Mouse (Mus musculus) activated CD4-positive, CD25-positive, alpha-beta regulatory T cell (primary cell): ENCODE measurements around the gene Zfp966. TPM values are rescaled to one million over a fixed set of nuclear protein-coding genes. Genes with fewer than 3 reads are reported as not detected.

Experiments used
- polyA plus RNA-seq, 2 experiments: library from polyadenylated mRNA; unstranded; fragments of 100-300 nt; shearing (Covaris generic); gene quantifications; one replicate each; pipeline ENCODE4 v1.2.1; 2017

The Zfp966 gene
- 1 to 10 TPM; 1.5 to 2.9 TPM for polyA plus RNA-seq

GRCm38 (mm10) chr2:175931000-175931399 lies at the start of gene Zfp966:
Zfp966 (minus strand) TSS chr2:175931100.

GRCm38 (mm10) chr2:175965031-175965430 lies 34.1 kb upstream of the Zfp966 start, which contains the start of gene Gm2026:
Gm2026 (plus strand) TSS chr2:175965331.

DNA sequence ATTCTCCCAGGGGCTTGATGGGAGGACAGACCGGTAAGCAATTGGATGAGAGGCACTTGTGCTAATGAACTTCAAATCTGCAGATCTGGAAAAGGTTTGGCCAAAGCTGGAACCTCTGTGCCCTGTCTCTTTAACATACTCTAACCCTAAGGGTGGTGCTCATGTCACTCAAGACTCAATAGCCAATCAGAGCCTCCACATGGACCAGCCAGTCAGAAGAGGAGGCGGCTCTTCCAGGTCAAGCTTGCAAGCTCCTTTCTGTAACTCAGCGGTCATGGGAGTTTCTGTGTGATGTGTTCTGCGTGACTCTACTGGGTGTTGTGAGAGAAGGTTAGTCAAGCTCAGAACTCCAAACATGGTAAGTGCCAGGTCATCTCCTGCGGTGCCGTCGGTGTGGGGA lies 61.9 kb downstream of the Zfp966 start, which contains the start of gene Gm6710:
TSS of gene Gm6710 (plus strand) at position 196 of the 400 bp plus-strand sequence.

Other genes with a start within 250 kb of the Zfp966 start
- gene Zfp969, start 227.5 kb downstream of the Zfp966 start, polyA plus RNA-seq = 1 to 10 TPM in 1 of 2 experiments, not detected in 1; 2.8 TPM
- 10 to 100 TPM in 1 of 2 experiments, 1 to 10 TPM in 1; 9.5 to 10.3 TPM for gene Gm2007, start 189.6 kb downstream of the Zfp966 start, polyA plus RNA-seq
- 1 to 10 TPM in 1 of 2 experiments, under 1 TPM in 1; 0.84 to 2.1 TPM for gene Gm14288, start 130.0 kb downstream of the Zfp966 start, polyA plus RNA-seq
- gene Gm6710, start 61.9 kb downstream of the Zfp966 start, polyA plus RNA-seq = 1 to 10 TPM; 5.0 to 7.8 TPM
- 1 to 10 TPM; 5.0 to 5.9 TPM for gene Gm2026, start 34.2 kb upstream of the Zfp966 start, polyA plus RNA-seq
- under 1 TPM; 0.35 to 0.53 TPM for gene Gm2004, start 218.7 kb upstream of the Zfp966 start, polyA plus RNA-seq